Mouse (Mus musculus): Measurements from ENCODE around the gene Synj2.

GRCm38 (mm10) chr17:5976221-5977055 lies 35.4 kb downstream of the Synj2 start:
- TF ChIP-seq CTCF (conservative IDR thresholded peaks at IDR 0.05; ENCODE audit: insufficient read depth, insufficient read length, low read depth, low read length) (no peak), POLR2A (IDR thresholded peaks at IDR 0.05; ENCODE audit: low read depth, low read length) (no peak)

Data from kidney, adult 2 months (tissue).